Mouse (Mus musculus) layer of hippocampus, adult 2 months (tissue): ENCODE results near the gene Raly. TPM values are rescaled to one million over a fixed set of nuclear protein-coding genes. Genes with fewer than 3 reads are reported as not detected.
"Not testable (repeated sequence)": the region's sequence is repeated elsewhere in the genome, so short reads cannot be mapped to it uniquely, and the experiment has no call there.

Source experiments
- DNase-seq, 2 experiments: peaks; one replicate each; pipeline ENCODE4 v3.0.0; 2022; ENCODE audit warnings: low spot score in 2 of 2
- H3K27ac ChIP-seq: fragments of 200-600 bp; 2 replicates; pipeline ENCODE4 v1.8.1; 2022
- H3K4me3 ChIP-seq: fragments of 200-600 bp; 2 replicates; pipeline ENCODE4 v1.8.1; 2022; ENCODE audit warnings: mild to moderate bottlenecking
- CTCF ChIP-seq: fragments of 200-600 bp; conservative IDR thresholded peaks from 2 replicates; pipeline ENCODE4 v1.8.1; 2022; ENCODE audit warnings: antibody characterized with exemption, mild to moderate bottlenecking, moderate library complexity
- total RNA-seq, 2 experiments: library from RNA; stranded (reverse); gene quantifications; 2 replicates each; pipeline ENCODE4 v1.2.3; 2021

Gene Raly
- total RNA-seq, 2 experiments from 2014 or later = 62.0 to 68.6 TPM

GRCm38 (mm10) chr2:154893548-154893947 lies 102.7 kb downstream of the Raly start:
- no peak for DNase-seq
- Histone ChIP-seq H3K4me3 (peak overlapping the region; percentile 75; the same call in 1 of the 2 replicates), H3K27ac (no peak overlapping the region)
- no peak for TF ChIP-seq CTCF

- DNase-seq = not testable (repeated sequence)
These were observed 108.1 kb downstream of the Raly start for GRCm38 (mm10) chr2:154899004-154899403.

GRCm38 (mm10) chr2:154899412-154899811 lies 108.5 kb downstream of the Raly start:
- DNase-seq, H3K27ac ChIP-seq, H3K4me3 ChIP-seq: not testable (repeated sequence)

More at GRCm38 (mm10) chr2:154899004-154899403, 108.1 kb downstream of the Raly start:
- H3K4me3 ChIP-seq, H3K27ac ChIP-seq: not testable (repeated sequence)

GRCm38 (mm10) chr2:154902111-154902510 lies 111.2 kb downstream of the Raly start:
- no peak overlapping the region for H3K4me3 ChIP-seq
- no peak for TF ChIP-seq CTCF
- no peak for DNase-seq

DNA sequence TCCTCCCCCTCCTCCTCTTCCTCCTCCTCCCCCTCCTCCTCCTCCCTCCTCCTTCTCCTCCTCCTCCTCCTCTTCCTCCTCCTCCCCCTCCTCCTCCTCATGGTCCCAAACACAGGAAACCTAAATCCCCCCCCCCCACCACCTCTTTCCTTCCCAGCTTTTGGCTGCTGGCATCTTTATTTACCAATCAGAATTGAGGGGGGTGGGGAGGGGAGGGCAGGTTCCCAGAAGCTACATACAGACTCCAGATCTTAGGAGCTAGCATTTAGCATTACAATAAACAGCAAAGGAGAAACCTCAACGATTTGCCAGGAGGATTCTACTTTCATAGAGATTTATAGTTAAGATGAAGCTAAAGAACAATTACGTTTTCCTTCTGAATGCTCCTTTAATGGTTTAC lies 114.9 kb downstream of the Raly start:
- H3K4me3 ChIP-seq = no peak overlapping the region
- TF ChIP-seq CTCF = no peak
- no peak for DNase-seq
- no peak overlapping the region for H3K27ac ChIP-seq

More at GRCm38 (mm10) chr2:154902111-154902510, 111.2 kb downstream of the Raly start:
- H3K27ac ChIP-seq = no peak overlapping the region

DNA sequence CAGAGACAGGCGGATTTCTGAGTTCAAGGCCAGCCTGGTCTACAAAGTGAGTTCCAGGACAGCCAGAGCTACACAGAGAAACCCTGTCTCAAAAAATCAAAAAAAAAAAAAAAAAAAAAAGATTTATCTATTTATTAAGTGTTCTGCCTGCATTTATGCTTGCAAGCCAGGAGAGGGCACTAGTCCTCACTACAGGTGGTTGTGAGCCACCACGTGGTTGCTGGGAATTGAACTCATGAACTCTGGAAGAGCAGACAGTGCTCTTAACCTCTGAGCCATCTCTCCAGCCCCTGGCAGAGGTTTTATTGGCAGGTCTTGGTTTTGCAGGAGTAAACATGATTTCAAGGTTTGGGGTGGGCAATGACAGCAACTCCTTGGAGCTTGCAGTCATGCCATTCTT lies 117.3 kb downstream of the Raly start:
- not testable (repeated sequence) for DNase-seq, H3K27ac ChIP-seq, H3K4me3 ChIP-seq
- peak; percentile 42 for TF ChIP-seq CTCF

- DNase-seq = no peak
- Histone ChIP-seq H3K4me3 (no peak overlapping the region), H3K27ac (no peak overlapping the region)
- peak; percentile 28; the same call in 1 of the 2 replicates for TF ChIP-seq CTCF
These were observed 118.9 kb downstream of the Raly start for GRCm38 (mm10) chr2:154909789-154910188.

GRCm38 (mm10) chr2:154915922-154916541 lies 125.1 kb downstream of the Raly start:
- DNase-seq = no peak
- H3K27ac ChIP-seq = no peak overlapping the region
- no peak for TF ChIP-seq CTCF

DNA sequence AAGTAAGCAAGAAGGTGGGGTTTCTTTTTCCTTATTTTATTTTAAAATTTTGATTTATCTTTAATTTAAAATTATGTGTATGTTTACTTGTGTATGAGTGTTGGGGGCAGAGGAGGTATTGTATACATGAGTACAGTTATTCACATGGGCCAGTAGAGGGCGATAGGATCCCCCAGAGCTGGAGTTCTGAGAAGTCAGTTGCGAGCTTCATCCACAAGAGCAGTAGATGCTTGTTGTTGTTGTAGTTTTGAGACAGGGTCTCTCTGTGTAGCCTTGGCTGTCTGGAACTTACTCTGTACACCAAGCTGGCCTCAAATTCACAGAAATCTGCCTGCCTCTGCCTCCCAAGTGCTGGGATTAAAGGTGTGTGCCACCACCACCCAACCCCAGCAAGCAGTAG lies 125.7 kb downstream of the Raly start:
- peak; percentile 77 for TF ChIP-seq CTCF
- no peak for DNase-seq
- no peak overlapping the region for H3K27ac ChIP-seq
- no peak overlapping the region for H3K4me3 ChIP-seq

More at GRCm38 (mm10) chr2:154915922-154916541, 125.1 kb downstream of the Raly start:
- no peak overlapping the region for H3K4me3 ChIP-seq

Other genes starting within 250 kb of the Raly start
- gene 1700003F12Rik, start 244.0 kb upstream of the Raly start, total RNA-seq = 1 to 10 TPM in 1 of 2 experiments, not detected in 1; 1.4 TPM
- not detected for gene Actl10, start 239.3 kb upstream of the Raly start, total RNA-seq
- gene Necab3, start 232.2 kb upstream of the Raly start, total RNA-seq = 10 to 100 TPM; 30.0 to 34.9 TPM
- 1 to 10 TPM; 5.4 to 5.7 TPM for gene E2f1, start 221.2 kb upstream of the Raly start, total RNA-seq
- gene Pxmp4, start 187.4 kb upstream of the Raly start, total RNA-seq = 10 to 100 TPM; 10.7 to 13.7 TPM
- 10 to 100 TPM in 1 of 2 experiments, 1 to 10 TPM in 1; 9.1 to 10.8 TPM for gene Zfp341, start 177.8 kb upstream of the Raly start, total RNA-seq
- not detected for gene 4930519P11Rik, start 177.7 kb upstream of the Raly start, total RNA-seq
- 100 to 1,000 TPM; 206 to 215 TPM for gene Chmp4b, start 139.4 kb upstream of the Raly start, total RNA-seq
- not detected for gene Gm14214, start 21.1 kb upstream of the Raly start, total RNA-seq
- not detected for gene a, start 306 bp downstream of the Raly start, total RNA-seq
- 10 to 100 TPM; 50.7 to 53.2 TPM for gene Eif2s2, start 101.8 kb downstream of the Raly start, total RNA-seq
- gene Gm14226, start 227.2 kb downstream of the Raly start, total RNA-seq = under 1 TPM; 0.15 to 0.17 TPM